Mouse (Mus musculus) left cerebral cortex, postnatal 4 days (tissue): ENCODE results near the gene Cobll1. TPM values are rescaled to one million over a fixed set of nuclear protein-coding genes. Genes with fewer than 3 reads are reported as not detected.

Experiments used
- DNase-seq: peaks from one replicate; pipeline ENCODE4 v3.0.0-alpha.2; 2022
- intact Hi-C: fragments of 180-260 bp; cut with DNase I; formaldehyde crosslinking; loops from one replicate; pipeline ENCODE4 v1.15.1; 2025
- total RNA-seq, 2 experiments: library from RNA; stranded (reverse); gene quantifications; 2 replicates each; pipeline ENCODE4 v1.2.3; 2021

Cobll1 gene
- total RNA-seq, 2 experiments from 2014 or later: 7.2 to 9.3 TPM

DNA sequence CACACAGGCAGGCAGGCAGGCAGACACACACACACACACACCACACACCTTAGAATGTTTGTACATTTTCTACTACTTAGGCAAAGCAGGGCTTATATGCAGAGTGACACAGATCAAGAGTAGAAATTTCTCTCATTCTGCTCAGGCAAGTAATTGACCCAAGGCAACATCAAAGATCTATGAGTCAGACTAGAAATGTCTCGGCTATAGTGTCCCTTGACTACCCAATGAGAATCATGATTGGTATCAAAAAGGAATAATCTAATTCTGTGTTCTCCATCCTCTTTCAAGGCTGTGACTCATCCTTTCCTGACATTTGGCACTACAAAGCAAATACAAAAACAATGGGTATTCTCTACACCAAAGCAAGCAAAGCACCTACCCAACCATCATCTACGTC, 77.5 kb downstream of the Cobll1 start:
- intact Hi-C loops: no loop called here
- no peak for DNase-seq

DNA sequence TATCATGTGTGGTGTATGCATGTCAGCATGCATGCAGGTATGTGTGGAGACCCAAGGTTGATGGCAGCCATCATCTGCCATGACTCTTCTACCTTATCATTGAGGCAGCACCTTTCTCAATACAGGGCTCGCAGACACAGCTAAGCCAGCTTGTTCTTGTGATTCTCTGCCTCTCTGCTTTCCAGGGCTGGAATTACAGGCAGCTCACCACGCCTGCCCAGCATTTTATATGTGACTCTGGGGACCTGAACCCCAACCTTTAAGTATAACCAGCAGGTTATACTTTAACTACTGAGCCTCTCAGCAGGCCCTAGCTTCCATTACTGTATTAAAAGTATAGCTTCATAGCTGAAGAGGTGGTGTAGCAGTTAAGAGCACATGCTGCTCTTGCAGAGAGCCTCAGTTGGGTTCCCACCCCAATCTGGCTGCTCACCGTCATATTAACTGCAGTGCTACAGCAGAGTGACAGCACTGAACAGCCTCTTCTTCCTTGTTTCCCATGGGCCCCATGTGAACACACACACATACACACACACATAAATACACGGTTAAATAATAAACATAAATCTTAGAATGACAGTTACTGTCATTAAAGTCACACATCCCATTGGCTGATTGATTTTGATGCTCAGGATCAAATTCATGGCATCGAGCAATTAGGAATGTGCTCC, 81.1 kb downstream of the Cobll1 start:
- DNase-seq: no peak
- intact Hi-C loops: no loop called here

DNA sequence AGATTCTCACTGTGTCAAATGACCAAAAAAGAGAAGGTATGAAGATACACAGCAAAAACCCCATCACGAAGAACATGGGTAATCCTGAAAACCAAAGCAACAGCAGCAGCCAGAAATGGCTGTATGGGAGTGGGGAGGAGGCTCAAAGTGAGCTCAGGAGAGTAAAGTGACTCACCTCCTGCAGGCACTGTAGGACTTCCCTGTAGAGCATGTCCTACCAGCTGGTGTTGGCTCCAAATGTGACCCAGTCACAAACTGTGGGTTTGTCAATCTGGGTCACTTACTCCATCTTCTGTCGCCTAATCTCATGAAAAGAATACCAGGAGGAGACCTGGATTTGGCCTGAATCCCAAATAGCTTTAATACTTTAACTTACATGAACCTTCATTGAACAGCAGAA, 81.9 kb downstream of the Cobll1 start:
- no peak for DNase-seq

DNA sequence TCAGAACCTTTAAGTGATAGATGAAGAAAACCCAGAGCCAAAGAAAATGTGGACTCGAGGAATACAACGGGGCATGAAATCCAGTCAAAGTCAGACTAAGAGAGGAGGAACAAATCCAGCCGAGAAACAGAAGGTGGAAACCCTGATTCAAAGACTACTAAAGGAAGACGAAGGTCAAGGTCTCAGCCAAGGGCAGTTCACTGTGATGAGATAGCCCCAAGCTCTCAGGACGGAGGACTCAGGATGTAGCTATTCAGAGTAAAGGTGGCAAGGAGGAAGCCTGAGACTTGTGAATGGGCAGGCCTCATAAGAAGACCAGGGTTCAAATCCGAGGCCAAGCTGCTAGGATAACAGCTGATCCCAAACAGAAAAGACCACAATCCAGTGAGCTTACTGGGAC, 90.3 kb downstream of the Cobll1 start:
- DNase-seq: no peak
- intact Hi-C loops: loop anchor here (10.0 kb wide), 1 partner anchor 186 kb away; no protein-coding TSS in a partner anchor

More for the DNA sequence above, 81.9 kb downstream of the Cobll1 start:
- intact Hi-C loops: no loop called here

DNA sequence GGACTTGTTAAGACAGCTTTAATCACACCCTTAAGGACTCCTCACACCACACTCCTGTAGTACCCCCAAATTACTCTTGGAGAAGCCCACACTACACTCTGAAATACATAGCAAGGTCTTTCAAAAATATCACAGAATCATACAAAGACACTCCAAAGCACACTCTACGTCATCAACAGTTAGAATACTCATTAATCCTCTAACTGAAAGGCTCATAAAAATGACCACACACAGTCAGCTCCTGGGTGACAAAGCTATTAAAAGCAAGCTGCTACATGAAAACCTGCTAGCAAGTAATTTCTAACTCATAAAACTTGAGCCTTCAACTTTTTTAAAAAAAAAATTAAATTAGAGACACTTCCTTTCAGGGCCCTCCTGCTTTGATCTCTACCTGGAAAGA, 91.8 kb downstream of the Cobll1 start:
- intact Hi-C loops: loop anchor here (10.0 kb wide), 1 partner anchor 187 kb away; no protein-coding TSS in a partner anchor
- no peak for DNase-seq

DNA sequence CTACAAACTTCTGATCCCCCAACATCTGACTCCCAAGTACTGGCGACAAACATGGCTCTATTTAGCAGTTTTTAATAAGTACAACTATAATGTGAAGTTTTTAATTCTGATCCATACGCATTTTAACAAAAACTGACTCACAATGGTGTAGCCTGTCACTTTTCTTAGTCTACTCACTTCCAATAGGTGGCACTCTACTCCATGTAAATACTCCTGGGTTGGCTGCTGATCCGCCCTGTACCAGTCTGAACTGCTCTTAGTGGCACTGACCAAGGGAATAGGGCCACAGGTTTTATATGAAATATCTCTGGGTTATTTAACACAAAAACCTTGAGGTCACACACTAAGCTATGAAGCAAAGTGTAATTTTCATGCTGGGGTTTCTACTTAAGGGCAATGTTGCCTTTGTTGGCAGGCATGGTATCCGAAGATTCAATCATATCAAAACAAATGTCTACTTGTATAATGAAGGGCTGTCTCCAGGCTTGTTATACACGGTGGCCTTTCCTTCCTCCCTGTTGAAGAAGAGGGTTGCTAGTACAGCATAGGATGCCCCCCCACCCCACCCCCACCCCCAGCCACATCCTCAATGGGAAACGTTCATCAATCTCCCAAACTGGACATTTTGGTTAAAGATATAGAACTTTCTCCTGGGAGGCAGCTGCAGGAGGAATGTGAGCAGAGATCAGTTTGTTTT, 93.6 kb downstream of the Cobll1 start:
- intact Hi-C loops: loop anchor here (10.0 kb wide), 1 partner anchor 189 kb away; no protein-coding TSS in a partner anchor
- peak; percentile 16 for DNase-seq

DNA sequence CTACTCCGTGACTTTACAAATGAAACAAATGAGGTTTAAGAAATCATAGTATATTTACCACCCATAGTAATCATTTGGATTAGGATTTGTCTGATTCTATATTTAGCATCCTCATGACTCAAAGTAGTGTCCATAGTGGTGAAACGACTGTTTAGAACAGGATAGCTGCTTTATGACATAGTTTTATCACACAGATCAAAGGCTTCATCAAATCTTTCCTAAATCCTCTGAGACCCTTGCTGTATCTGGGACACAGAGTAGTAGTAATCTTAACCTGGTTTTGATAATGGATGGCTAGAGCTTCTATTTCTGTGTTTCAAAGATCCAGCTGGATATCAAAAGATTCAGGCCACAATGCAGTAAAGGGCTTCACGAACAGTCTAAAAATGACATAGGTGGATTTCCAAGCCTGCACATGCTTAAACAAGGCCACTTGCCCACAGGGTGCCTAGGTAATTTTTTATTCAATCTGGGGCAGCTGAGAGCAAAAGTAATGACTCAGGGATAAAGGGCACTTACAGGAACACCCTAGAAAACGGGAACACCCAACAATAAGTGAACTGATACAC, 98.0 kb downstream of the Cobll1 start:
- intact Hi-C loops: loop anchor here (10.0 kb wide), 1 partner anchor 194 kb away; no protein-coding TSS in a partner anchor
- DNase-seq: no peak

DNA sequence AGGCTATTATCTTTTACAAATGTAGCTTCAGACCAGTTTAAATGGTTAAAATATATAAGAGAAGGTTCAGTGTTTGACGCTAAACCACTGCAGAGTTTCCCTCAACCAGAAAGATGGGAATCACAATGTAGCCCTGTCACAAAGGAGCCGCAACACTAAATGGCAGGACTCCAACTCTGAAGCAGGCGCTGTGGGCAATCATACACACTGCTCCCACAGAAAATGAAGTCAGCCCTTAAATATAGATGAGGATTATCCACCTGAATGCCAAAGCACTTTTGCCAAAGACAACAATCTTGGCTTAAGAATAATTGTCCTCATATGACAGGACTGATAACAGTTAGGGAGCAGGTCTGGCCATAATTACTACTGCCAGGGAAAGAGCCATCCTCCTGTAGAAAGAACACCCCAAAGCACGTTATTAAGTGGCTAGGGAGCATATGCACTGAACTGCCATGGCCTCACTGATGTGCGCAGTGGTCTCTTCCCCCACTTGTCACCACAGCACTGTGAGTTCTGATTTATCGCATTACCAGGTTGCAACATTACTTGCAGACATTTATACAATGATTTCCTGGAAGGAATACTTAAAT, 98.8 kb downstream of the Cobll1 start:
- no peak for DNase-seq
- intact Hi-C loops: loop anchor here (10.0 kb wide), 1 partner anchor 194 kb away; no protein-coding TSS in a partner anchor

DNA sequence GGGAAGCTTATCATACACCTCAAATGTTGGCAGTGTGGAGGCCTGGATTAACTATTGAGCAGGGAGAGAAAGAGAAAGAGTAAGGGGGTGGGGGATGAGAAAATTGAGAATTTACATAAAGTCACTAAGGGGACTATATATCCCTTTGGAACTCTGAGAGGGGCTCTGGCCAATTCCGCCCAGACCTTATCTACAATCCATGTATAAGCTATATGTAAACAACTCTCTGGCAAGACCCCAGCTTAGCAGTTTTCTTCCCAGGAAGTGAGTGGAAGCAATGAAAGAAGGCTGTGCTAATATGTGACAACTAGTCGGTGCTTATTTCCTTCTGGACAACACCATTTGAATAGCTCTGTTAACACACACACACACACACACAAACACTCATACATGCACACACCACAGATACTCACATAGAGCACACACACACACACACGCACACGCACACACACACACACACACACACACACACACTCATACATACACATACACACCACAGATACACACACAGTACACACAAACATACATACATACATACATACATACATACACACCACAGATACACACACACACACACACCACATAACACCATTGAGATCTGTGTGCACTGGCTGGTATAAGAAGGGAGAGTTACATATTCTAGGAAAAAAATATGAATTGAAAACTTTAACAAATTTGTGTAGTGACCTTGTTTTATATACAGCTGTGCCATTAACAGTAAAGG, 99.4 kb downstream of the Cobll1 start:
- intact Hi-C loops: loop anchor here (10.0 kb wide), 1 partner anchor 195 kb away; no protein-coding TSS in a partner anchor
- DNase-seq: no peak

DNA sequence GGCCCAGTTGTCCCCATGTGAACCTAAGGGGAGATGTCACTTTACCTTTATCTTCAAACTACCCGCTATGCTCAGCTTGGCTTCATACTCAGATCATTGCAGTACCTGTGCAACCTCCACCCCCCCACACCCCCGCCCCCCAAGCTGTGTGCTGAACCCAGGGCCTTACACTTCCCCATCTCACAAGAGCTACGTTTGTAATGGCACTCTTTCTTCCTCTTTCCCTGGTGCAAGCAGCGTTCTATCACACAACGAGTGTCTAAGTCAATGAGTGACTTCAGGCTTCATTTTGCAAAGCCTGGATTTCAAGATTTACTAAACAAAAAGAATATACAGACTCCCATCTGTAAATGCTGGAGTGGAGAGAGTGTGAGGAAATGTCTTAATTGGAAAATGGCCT, 100.2 kb downstream of the Cobll1 start:
- intact Hi-C loops: no loop called here
- DNase-seq: no peak

DNA sequence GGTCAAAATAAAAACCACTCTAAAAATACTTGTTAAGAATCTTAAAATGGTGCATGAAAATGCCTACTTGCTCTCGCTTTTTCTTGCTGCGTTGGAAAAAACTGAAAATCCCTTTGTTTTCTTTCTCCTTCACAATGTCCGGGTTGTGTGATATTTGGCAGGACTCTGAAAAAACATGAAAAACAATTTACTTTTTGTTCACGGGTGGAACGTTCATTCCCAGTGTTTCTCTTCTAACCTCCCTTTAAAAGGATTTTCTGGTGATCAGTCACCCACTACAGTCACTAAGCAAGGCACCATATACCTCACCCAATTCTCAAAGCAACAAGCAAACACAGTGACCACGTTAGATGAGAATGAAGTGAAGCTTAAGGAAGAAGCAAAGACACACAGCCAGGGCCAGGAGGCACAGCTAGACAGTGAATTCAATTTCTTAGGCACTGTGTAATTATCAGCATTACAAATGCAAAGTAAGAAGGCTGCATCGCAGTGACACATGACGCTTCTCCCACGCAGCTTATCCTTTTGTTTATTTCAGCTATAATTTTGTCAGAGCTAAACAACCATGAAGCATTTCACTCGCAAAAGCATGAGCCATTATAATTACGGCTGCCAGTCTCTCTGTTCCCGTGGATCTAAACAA, 112.9 kb downstream of the Cobll1 start:
- intact Hi-C loops: no loop called here
- no peak for DNase-seq

DNA sequence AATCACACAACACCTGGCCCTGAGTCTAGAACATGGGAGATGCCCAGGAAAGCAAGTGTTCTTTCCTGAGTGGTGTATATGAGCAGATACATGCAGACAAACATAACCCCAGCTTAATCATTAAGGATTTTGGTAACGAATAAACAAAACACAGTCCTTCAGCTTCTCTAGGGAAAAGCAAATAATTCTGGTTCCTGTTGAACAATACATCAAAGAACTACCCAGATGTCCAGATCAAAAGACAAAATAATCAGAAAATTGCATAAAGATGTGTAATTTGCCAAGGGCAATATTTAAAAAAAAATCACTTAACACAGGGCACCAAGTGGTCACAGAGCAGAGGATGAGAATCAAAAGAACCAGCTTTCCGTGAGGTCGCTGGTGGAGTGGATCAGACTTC, 115.5 kb downstream of the Cobll1 start:
- DNase-seq: no peak
- intact Hi-C loops: loop anchor here (2.0 to 5.0 kb wide), 2 partner anchors 101 to 156 kb away; no protein-coding TSS in a partner anchor

DNA sequence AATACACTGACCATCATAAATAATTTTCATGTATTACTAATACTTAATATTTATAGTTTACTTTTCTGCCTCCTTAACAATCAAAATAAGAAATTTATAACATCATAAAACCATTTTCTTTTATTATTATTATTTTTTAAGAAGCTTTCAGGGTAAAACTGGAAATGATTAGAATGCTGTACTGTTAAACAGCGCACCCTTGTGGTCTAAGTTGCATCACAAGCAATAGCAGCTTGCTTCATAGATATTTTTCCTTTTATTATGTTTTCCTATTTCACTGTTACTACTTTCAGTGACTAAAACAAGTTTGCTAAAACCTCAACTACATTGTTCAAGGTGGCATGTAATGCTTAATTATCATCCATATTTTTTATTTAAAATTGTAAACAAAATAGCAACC, 117.8 kb downstream of the Cobll1 start:
- intact Hi-C loops: loop anchor here (5.0 kb wide), 1 partner anchor 154 kb away; no protein-coding TSS in a partner anchor
- DNase-seq: peak; percentile 46

DNA sequence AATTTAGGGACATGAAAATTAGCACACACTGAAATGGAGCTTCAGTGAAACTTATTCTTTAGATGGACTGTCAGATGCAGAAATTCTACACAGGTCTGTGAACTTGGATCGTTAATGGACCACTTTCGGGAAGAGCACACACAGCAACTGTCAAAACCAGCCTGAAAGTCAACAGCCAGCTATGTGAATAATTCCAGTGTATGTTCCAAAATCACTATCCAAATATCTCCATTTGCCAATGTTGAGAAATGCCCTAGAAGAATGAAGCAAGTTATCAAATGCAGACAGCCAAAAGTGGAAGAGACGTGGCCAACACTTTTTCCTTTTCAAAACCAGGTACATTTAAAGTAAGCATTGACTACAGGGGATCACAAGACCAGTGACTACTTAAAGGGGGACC, 118.2 kb downstream of the Cobll1 start:
- DNase-seq: no peak
- intact Hi-C loops: loop anchor here (5.0 kb wide), 1 partner anchor 154 kb away; no protein-coding TSS in a partner anchor

DNA sequence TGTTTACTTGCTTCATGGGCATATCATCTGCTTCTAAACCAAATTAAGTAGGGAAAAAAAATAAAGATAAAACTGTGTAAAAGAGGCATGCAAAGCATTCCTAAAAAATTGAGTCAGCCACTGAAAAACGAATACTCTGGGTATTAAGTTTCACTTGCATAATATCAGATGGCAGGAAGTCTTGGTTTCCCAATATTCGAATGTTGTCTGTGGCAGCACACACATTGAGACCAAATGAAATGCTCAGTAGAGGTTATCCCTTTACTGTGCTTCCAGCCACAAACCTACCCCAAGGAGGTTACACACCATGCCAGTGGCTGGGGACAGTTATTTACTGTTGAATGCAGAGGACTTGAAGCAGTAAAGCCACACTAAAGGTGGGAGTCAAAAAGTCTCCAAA, 119.1 kb downstream of the Cobll1 start:
- DNase-seq: no peak
- intact Hi-C loops: loop anchor here (5.0 kb wide), 1 partner anchor 153 kb away; no protein-coding TSS in a partner anchor

DNA sequence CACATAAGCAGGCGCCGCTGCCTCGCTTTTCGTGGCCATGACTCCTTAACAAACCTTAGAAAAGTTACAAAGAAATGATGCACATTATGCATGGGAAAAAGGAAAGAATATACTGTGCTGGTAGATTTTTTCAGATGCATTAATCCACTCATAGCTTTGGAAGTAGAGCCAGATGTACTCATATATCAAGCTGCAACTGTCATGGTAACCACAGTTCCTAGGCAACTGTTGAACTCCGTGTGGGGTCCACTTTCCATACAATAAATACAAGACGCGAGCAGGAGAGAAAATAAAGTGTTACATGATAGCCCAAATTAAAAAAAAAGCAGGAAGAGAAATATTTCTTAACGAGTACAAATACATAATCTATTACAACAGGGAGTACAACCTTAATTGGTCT, 119.5 kb downstream of the Cobll1 start:
- intact Hi-C loops: loop anchor here (5.0 kb wide), 1 partner anchor 152 kb away; no protein-coding TSS in a partner anchor
- DNase-seq: no peak

DNA sequence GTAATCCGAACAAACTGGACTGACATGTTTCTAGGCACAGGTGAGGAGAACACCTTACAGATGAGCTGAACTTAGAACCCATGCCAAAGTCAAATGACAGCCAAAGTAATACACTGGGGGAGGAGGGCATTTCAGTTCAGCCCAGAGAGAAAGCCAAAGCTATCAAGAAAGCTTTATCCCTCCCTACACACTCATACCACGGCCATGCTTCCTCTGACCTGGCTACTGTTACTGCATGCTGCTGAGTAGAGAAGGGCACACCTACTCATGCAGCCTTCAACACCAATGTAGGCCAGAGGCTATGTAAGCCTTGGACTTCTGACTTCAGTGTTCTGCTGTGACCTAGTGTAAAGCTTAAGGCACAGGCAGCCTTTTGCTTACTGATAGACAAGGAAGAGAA, 120.1 kb downstream of the Cobll1 start:
- intact Hi-C loops: no loop called here
- no peak for DNase-seq

DNA sequence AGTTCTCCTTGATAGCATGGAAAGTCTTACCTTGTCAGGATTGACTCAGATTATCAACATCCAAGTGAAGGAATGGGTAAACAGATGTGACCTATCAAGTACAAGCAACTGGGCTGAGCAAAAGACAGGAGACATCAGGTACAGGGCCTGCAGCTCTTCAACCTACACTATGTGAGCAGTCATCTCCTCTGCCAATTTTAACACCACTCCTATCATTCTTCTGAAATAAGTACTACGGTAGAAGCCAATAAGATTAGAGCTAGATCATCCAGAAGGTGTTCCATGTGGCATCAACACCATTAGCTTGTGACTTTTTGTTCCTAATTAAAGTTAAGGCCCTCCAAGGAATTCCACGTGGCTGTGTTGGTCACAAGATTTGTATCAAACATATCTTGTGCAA, 121.3 kb downstream of the Cobll1 start:
- DNase-seq: no peak

DNA sequence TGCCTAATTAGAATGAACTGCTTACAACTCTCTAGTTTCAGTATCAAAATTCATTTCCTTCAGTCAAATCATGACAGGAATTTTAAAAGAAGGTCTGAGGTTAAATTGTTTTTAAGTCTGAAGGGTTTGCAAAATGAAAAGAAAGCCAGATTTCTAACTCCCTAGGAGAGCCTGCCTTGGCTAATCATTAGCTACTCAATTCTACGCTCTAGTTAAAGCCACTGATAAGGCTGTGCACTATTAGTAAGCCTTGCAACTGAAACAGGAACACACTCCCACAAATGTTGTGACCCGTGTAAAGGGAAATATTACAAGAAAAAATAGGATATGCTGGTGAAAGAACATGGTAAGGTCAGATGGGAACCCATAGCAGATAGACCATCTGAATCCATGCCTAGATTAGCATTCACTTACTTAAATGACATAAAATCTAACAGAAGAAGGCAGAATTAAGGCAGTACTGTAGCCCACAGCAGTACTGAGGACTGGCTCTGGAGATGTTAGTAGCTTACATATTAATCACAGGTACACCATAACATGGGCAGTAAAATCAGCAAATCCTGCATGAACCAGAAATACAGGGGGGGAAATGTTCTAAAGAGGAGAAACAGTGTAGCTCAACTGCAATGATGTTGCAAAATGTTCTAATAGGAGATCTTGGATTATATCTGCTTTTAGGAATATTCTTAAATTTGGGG, 122.6 kb downstream of the Cobll1 start:
- intact Hi-C loops: no loop called here
- DNase-seq: no peak

More for the DNA sequence above, 121.3 kb downstream of the Cobll1 start:
- intact Hi-C loops: no loop called here
